Mouse (Mus musculus) T-helper 1 cell (primary cell): Measurements from ENCODE around the gene Kif5c.

Experiments
- in situ Hi-C: fragments of 300-600 bp; cut with MboI, MseI; formaldehyde crosslinking; loops from one replicate; pipeline ENCODE4 v1.15.1; 2025; ENCODE audit warnings: high pct_unique_total_duplicates

Kif5c gene

GRCm38 (mm10) chr2:49718935-49719850, 100.1 kb downstream of the Kif5c start:
- in situ Hi-C loops, result loop anchor here (25.0 kb wide), 1 partner anchor 1707 kb away; no protein-coding TSS in a partner anchor

- in situ Hi-C loops, result loop anchor here (5.0 to 25.0 kb wide), 4 partner anchors 103 to 1708 kb away; partner anchors contain the start of gene Kif5c
These were observed 100.8 kb downstream of the Kif5c start for GRCm38 (mm10) chr2:49719854-49720253.

DNA sequence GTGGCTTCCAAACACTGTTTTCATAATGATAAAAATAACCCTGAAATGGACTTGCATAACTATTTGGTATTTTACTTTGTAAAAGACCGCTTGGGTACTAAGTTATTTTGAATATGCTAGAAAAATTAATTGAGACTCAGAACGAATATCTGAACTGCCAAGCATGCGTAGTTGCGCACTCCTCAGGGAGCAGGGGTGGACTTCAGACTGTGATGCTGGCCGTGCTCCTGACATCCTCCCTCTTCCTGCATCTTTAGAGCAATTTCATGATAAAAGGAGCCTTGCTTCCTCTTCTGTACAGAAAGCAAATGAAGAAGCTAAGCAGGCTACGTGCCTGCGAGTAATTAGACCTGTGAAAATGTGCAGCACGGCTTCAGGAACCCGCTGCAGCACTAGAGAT, 101.2 kb downstream of the Kif5c start:
- in situ Hi-C loops, result loop anchor here (5.0 to 25.0 kb wide), 4 partner anchors 103 to 1708 kb away; partner anchors contain the start of gene Kif5c

DNA sequence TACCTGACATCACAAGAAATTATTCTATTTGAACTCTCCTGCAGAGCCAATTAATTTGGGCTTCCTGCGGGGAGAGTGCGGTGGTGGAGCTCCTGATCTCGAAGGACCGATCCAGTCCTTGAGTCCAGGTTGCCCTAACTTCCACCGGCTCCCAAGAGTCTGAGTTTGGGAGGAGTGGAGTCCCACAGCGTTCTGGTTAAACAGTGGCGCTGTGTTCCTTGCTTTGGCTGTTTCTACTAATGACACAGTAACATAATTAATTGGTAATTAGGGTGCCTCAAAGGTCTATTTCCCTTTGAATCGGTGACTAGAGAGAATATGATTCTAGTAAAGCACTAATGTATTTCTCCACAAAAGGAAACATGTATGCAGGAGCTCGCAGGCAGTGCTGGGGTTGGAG, 103.2 kb downstream of the Kif5c start:
- in situ Hi-C loops, result loop anchor here (5.0 to 25.0 kb wide), 4 partner anchors 105 to 1710 kb away; partner anchors contain the start of gene Kif5c

DNA sequence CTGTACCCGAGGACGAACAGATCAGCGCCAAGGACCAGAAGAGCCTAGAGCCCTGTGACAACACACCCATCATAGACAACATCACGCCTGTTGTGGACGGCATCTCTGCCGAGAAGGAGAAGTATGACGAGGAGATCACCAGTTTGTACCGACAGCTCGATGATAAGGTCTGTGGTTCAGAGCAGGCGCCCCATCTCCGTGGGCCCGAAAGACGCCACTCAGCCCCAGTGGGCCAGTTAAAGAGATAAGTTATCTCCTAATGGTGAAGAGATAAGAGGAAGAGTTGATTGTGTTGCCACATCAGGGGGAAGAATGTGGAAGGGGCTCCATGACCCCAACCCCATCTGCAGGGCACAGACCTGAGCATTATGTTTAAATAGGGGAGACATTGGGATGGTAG, 103.9 kb downstream of the Kif5c start:
- in situ Hi-C loops, result loop anchor here (5.0 to 25.0 kb wide), 4 partner anchors 106 to 1711 kb away; partner anchors contain the start of gene Kif5c

DNA sequence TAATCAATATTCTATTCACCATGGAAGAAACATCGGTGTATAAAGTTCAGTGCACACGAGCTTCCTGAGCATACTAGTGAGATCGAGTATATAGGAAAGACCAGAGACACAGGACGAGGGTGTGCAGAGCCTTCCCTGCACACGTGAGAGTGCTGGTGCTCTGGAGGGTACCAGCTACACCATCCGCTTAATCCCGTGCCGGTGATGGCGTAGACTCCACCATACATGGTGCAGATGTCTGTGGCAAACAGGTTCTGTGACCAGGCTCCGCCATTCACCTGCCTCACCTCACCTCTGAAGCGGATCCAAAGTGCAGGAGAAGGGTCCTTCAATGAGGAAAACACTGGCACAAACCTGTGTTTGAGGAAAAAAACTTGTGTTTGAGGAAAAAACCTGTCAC, 107.6 kb downstream of the Kif5c start:
- in situ Hi-C loops, result loop anchor here (10.0 kb wide), 1 partner anchor 302 kb away; no protein-coding TSS in a partner anchor

GRCm38 (mm10) chr2:49727199-49727598, 108.1 kb downstream of the Kif5c start:
- in situ Hi-C loops, result loop anchor here (10.0 kb wide), 1 partner anchor 302 kb away; no protein-coding TSS in a partner anchor

GRCm38 (mm10) chr2:49727686-49728085, 108.6 kb downstream of the Kif5c start:
- in situ Hi-C loops, result loop anchor here (10.0 kb wide), 1 partner anchor 303 kb away; no protein-coding TSS in a partner anchor

- in situ Hi-C loops, result loop anchor here (10.0 kb wide), 1 partner anchor 304 kb away; no protein-coding TSS in a partner anchor
These were observed 110.0 kb downstream of the Kif5c start for GRCm38 (mm10) chr2:49728896-49729610.

DNA sequence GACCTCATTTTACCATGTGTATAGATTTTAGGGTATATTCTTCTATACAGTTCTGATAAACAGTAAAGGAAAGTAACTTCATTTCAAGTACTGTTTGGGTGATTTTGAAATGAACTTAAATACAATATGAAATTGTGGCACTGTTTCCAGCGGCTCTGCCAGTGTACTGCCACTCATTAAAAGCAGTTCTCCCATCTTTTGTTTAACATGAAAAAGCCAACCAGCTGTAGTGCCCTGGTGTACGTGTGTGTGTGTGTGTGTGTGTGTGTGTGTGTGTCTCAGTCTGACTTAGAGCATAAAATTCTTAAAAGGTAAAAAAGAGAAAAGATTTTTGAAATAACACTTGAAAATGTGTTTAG, 110.5 kb downstream of the Kif5c start:
- in situ Hi-C loops, result loop anchor here (10.0 kb wide), 1 partner anchor 305 kb away; no protein-coding TSS in a partner anchor

GRCm38 (mm10) chr2:49730183-49730582, 111.1 kb downstream of the Kif5c start:
- in situ Hi-C loops, result loop anchor here (10.0 kb wide), 1 partner anchor 795 kb away; no protein-coding TSS in a partner anchor

GRCm38 (mm10) chr2:49732745-49733655, 113.9 kb downstream of the Kif5c start:
- in situ Hi-C loops, result loop anchor here (10.0 kb wide), 1 partner anchor 798 kb away; no protein-coding TSS in a partner anchor

DNA sequence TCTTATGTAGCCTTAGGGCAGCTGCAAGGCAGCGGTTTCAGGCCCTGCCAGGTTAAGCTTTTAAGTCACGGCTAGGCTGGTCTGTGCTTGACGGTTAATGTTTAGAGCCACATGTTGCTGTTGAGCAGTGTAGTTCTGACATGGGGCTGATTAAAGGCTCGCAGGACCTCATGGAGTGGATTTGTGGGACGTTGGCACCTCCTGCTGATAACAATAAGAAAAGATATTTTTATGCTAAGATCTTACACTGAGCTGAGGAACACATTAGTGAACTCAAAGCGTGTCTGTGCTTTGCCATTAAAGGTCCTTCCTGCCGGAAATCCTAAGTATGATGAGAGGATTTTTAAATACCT, 114.5 kb downstream of the Kif5c start:
- in situ Hi-C loops, result loop anchor here (10.0 kb wide), 1 partner anchor 799 kb away; no protein-coding TSS in a partner anchor

DNA sequence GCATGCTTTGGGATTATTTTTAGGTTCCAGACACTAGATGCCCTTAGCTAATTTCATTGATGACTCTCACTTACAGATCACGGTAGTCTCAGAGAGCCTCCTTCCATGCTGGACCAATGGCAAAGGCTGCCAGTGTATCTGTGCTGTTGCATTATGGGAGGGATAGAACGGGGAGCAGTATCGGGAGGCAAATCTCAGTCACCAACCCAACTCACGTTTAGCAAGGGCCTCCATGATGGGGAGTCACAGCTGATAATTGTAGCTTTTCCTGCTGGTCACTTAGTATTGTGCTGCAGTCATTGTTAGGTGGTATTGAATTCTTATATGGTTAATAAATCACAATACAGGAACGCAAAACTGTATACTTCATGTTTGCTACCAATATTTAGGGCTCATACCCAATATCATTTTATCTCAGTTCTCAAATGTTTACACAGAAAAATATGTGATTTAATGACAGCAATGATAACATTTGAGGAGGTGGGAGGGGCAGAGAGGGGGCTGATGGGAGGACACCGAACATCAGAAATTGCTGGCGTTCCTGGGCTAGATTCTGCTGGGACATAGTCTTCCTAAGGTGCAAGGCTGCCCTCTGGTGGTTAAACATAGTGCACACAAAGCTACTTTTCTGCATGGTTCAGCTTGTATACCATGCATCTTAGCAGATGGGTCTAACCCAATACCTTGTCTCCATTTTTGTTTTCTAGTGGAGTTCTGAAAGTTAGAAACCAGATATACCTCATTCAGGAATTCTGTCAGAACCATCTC, 115.1 kb downstream of the Kif5c start:
- in situ Hi-C loops, result loop anchor here (10.0 kb wide), 1 partner anchor 799 kb away; no protein-coding TSS in a partner anchor

DNA sequence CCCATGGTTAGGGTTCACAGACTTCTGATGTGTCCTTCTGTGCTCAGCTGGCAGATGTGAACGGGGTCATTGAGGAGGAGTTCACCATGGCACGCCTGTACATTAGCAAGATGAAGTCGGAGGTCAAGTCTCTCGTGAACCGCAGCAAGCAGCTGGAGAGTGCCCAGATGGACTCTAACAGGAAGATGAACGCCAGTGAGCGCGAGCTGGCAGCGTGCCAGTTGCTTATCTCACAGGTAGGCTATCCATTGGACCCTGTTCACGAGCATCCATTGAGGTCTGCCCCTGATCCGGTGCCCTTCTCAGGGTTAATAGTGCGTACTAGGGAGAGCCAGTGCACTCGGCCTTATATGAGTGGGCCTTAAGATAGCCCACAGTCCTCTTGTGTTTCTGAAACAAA, 116.3 kb downstream of the Kif5c start:
- in situ Hi-C loops, result loop anchor here (10.0 kb wide), 1 partner anchor 801 kb away; no protein-coding TSS in a partner anchor

GRCm38 (mm10) chr2:49739046-49739445, 119.9 kb downstream of the Kif5c start:
- in situ Hi-C loops, result loop anchor here (10.0 kb wide), 1 partner anchor 804 kb away; no protein-coding TSS in a partner anchor

DNA sequence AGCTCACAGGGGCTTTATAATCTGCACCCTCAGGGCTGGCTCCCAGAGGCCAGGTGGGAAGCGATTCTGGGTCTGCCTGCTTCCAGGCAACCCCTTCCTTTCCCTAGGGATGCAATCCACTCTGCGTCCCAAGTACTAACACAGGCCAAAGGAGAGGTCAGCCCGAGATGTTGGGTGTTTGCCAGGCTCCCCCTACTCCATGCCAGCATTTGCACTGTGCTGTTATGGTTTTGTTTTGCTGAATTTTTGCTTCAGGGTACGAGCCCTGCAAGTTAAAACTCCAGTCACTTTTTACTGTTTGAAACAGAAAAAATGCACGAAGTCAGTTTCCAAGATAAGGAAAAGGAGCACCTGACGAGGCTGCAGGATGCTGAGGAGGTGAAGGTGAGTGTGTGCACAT, 121.9 kb downstream of the Kif5c start:
- in situ Hi-C loops, result no loop called here

DNA sequence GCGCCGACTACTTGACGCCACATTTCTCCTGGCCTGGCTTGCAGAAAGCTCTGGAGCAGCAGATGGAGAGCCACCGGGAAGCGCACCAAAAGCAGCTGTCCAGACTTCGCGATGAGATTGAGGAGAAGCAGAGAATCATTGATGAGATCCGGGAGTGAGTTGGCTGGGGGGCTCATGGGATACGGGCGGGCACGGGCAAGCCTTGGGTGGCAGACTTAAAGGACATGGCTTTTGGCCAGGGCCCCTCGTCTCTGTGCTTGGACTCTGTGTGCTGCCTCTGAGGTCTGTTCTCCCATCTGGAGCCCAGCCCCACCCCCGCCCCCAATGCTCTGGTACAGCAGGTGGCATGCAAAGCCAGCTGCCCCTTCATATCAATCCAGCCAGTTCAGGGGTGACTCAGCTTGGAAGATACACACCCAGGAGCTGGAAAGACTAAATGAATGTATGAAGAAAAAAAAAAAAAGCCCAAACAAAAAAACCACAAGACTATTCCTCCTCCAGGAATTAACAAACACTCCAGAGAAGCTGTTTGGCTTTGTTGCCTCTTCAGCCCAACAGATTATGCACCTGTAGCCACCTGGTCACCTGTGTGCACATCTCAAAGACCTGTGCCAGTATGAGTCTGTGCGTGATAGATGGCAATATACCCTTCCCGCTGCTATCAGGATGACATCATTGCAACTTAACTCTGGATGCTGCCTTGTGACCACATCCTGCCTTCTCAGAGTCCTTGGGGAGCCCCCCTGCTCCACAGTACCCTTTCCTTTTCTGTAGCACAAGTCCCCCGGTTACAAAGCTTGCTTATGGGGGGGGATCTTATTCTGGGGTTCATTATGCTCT, 123.0 kb downstream of the Kif5c start:
- in situ Hi-C loops, result no loop called here

GRCm38 (mm10) chr2:49742919-49743318, 123.8 kb downstream of the Kif5c start:
- in situ Hi-C loops, result no loop called here
